Mouse (Mus musculus) intestine, embryonic 14.5 days (tissue): Measurements from ENCODE around the gene Frrs1. TPM values are rescaled to one million over a fixed set of nuclear protein-coding genes. Genes with fewer than 3 reads are reported as not detected.

Experiments used
- ATAC-seq: fragments of 200-750 bp; cut with Nextera tagmentation; replicated peaks from 2 replicates; pipeline ENCODE4 v1.8.0; 2017; ENCODE audit warnings: low read depth, moderate number of reproducible peaks, moderate TSS enrichment, moderate library complexity; ENCODE audit not compliant: low FRiP score, low TSS enrichment
- DNase-seq: peaks from one replicate; pipeline ENCODE4 v3.0.0-alpha.2; 2018; ENCODE audit warnings: low spot score
- H3K27ac ChIP-seq: fragments of 300-500 bp; sonication (generic); 2 replicates; pipeline ENCODE4 v1.5.1; 2014; ENCODE audit warnings: low read depth, mild to moderate bottlenecking, control low read depth
- H3K27me3 ChIP-seq: fragments of 300-500 bp; sonication (generic); replicated peaks from 2 replicates; pipeline ENCODE4 v1.6.1; 2014; ENCODE audit warnings: low read length, control low read depth; ENCODE audit not compliant: control insufficient read depth, insufficient read depth
- H3K36me3 ChIP-seq: fragments of 300-500 bp; sonication (generic); 2 replicates; pipeline ENCODE4 v1.6.1; 2014; ENCODE audit warnings: low read length, control low read depth; ENCODE audit not compliant: control insufficient read depth, insufficient read depth
- H3K4me1 ChIP-seq: fragments of 300-500 bp; sonication (generic); replicated peaks from 2 replicates; pipeline ENCODE4 v1.6.1; 2014; ENCODE audit warnings: low read length, control low read depth, mixed read lengths; ENCODE audit not compliant: control insufficient read depth, insufficient read depth
- H3K4me2 ChIP-seq: fragments of 300-500 bp; sonication (generic); 2 replicates; pipeline ENCODE4 v1.6.1; 2014; ENCODE audit warnings: low read length
- H3K4me3 ChIP-seq: fragments of 300-500 bp; sonication (generic); 2 replicates; pipeline ENCODE4 v1.5.1; 2014; ENCODE audit warnings: low read depth, low read length, control low read depth, mixed read lengths
- H3K9ac ChIP-seq: fragments of 300-500 bp; sonication (generic); 2 replicates; pipeline ENCODE4 v1.6.1; 2014; ENCODE audit warnings: mild to moderate bottlenecking, low read length
- H3K9me3 ChIP-seq: fragments of 300-500 bp; sonication (generic); 2 replicates; pipeline ENCODE4 v1.6.1; 2016; ENCODE audit warnings: low read length, control low read depth; ENCODE audit not compliant: control insufficient read depth
- WGBS: fragments of 180-500 bp; shearing (Covaris S2); extraction: QIAGEN DNeasy Blood & Tissue Kit; methylation state at CpG from one replicate; pipeline ENCODE4 v1.1.7; 2014; 5-methylcytosine and 5-hydroxymethylcytosine counted together
- polyA plus RNA-seq: library from polyadenylated mRNA; unstranded; fragments of >200 nt; fragmentation: Nextera tagmentation; extraction: Ambion mirVana; gene quantifications from 2 replicates; pipeline ENCODE4 v1.2.1, GENCODE M21; 2014

The Frrs1 gene
- polyA plus RNA-seq, 1 experiment from 2014 or later = 36.7 TPM

GRCm38 (mm10) chr3:116860333-116861222 is 1.3 kb downstream of the Frrs1 start:
- Histone ChIP-seq H3K36me3 (no peaks in the 10 kb centered on the region), H3K4me3 (peak overlapping the region; percentile 64; the same call in 1 of the 2 replicates), H3K4me2 (peak overlapping the region; percentile 85), H3K27me3 (no peaks in the 10 kb centered on the region), H3K9ac (no peak overlapping the region; the same call in 1 of the 2 replicates), H3K27ac (peak overlapping the region; percentile 71; the same call in 1 of the 2 replicates), H3K4me1 (peaks cover 5% of the 10 kb centered on the region; the same call in 1 of the 2 replicates), H3K9me3 (no peaks in the 10 kb centered on the region)
- DNase-seq (no peak), ATAC-seq (peak; percentile 53)
- WGBS = 65% methylated on average over 19 of the region's 19 CpGs

GRCm38 (mm10) chr3:116861223-116861539 is 1.9 kb downstream of the Frrs1 start:
- DNase-seq (peak; percentile 63), ATAC-seq (peak; percentile 17; the same call in 1 of the 2 replicates)
- H3K27ac ChIP-seq = peak overlapping the region; percentile 71
- peak overlapping the region; percentile 64 for H3K4me3 ChIP-seq
- WGBS = 12% methylated on average over 4 of the region's 4 CpGs
- H3K27me3 ChIP-seq = no peaks in the 10 kb centered on the region
- peak overlapping the region; percentile 58 for H3K9ac ChIP-seq
- peak overlapping the region; percentile 85 for H3K4me2 ChIP-seq
- peaks cover 5% of the 10 kb centered on the region; the same call in 1 of the 2 replicates for H3K4me1 ChIP-seq
- H3K36me3 ChIP-seq = no peaks in the 10 kb centered on the region
- H3K9me3 ChIP-seq = no peaks in the 10 kb centered on the region

GRCm38 (mm10) chr3:116861540-116862067 is 2.3 kb downstream of the Frrs1 start:
- Histone ChIP-seq H3K4me2 (peak overlapping the region; percentile 85), H3K4me3 (peak overlapping the region; percentile 64), H3K9ac (peak overlapping the region; percentile 58), H3K4me1 (peaks cover 5% of the 10 kb centered on the region; the same call in 1 of the 2 replicates), H3K27me3 (no peaks in the 10 kb centered on the region), H3K36me3 (no peaks in the 10 kb centered on the region), H3K9me3 (no peaks in the 10 kb centered on the region), H3K27ac (peak overlapping the region; percentile 71)
- ATAC-seq = peak; percentile 84
- 2% methylated on average over 25 of the region's 25 CpGs for WGBS
- DNase-seq = peak; percentile 86

GRCm38 (mm10) chr3:116862621-116863020 is 3.4 kb downstream of the Frrs1 start:
- no peaks in the 10 kb centered on the region for H3K9me3 ChIP-seq
- no peak overlapping the region for H3K9ac ChIP-seq
- ATAC-seq (no peak), DNase-seq (no peak)
- H3K27ac ChIP-seq = no peak overlapping the region
- peaks cover 5% of the 10 kb centered on the region; the same call in 1 of the 2 replicates for H3K4me1 ChIP-seq
- no peaks in the 10 kb centered on the region for H3K27me3 ChIP-seq
- 73% methylated on average over 1 of the region's 1 CpGs for WGBS
- H3K4me3 ChIP-seq = no peak overlapping the region
- H3K4me2 ChIP-seq = no peak overlapping the region
- no peaks in the 10 kb centered on the region for H3K36me3 ChIP-seq

GRCm38 (mm10) chr3:116864421-116864820 is 5.2 kb downstream of the Frrs1 start:
- H3K9me3 ChIP-seq = no peaks in the 10 kb centered on the region
- no peaks in the 10 kb centered on the region for H3K36me3 ChIP-seq
- no peak overlapping the region for H3K4me2 ChIP-seq
- no peak overlapping the region for H3K4me3 ChIP-seq
- WGBS = 70% methylated on average over 5 of the region's 5 CpGs
- no peak overlapping the region for H3K27ac ChIP-seq
- ATAC-seq (no peak), DNase-seq (no peak)
- H3K4me1 ChIP-seq = peaks cover 5% of the 10 kb centered on the region; the same call in 1 of the 2 replicates
- no peaks in the 10 kb centered on the region for H3K27me3 ChIP-seq
- no peak overlapping the region for H3K9ac ChIP-seq

- WGBS = 65% methylated on average over 1 of the region's 1 CpGs
- Histone ChIP-seq H3K9me3 (no peaks in the 10 kb centered on the region), H3K4me2 (no peak overlapping the region), H3K4me3 (no peak overlapping the region), H3K27ac (no peak overlapping the region), H3K27me3 (no peaks in the 10 kb centered on the region), H3K9ac (no peak overlapping the region), H3K36me3 (no peaks in the 10 kb centered on the region), H3K4me1 (peaks cover 5% of the 10 kb centered on the region; the same call in 1 of the 2 replicates)
- no peak for ATAC-seq
- DNase-seq = no peak
These were observed 6.0 kb downstream of the Frrs1 start for GRCm38 (mm10) chr3:116865199-116865636.

GRCm38 (mm10) chr3:116870372-116870771 is 11.1 kb downstream of the Frrs1 start:
- no peaks in the 10 kb centered on the region for H3K36me3 ChIP-seq
- H3K9me3 ChIP-seq = no peaks in the 10 kb centered on the region
- no peaks in the 10 kb centered on the region for H3K4me1 ChIP-seq
- no peak overlapping the region for H3K9ac ChIP-seq
- ATAC-seq = no peak
- H3K4me2 ChIP-seq = no peak overlapping the region
- WGBS = 69% methylated on average over 3 of the region's 3 CpGs
- no peak for DNase-seq
- no peak overlapping the region for H3K4me3 ChIP-seq
- H3K27me3 ChIP-seq = no peaks in the 10 kb centered on the region
- H3K27ac ChIP-seq = no peak overlapping the region

- WGBS = 91% methylated on average over 14 of the region's 14 CpGs
- H3K9ac ChIP-seq = no peak overlapping the region
- no peaks in the 10 kb centered on the region for H3K9me3 ChIP-seq
- H3K36me3 ChIP-seq = 0 out of 2 replicates have a peak, but pooled peaks cover 3% of the 10 kb centered on the region
- no peak overlapping the region for H3K4me3 ChIP-seq
- ATAC-seq (no peak), DNase-seq (no peak)
- no peaks in the 10 kb centered on the region for H3K27me3 ChIP-seq
- H3K4me1 ChIP-seq = no peaks in the 10 kb centered on the region
- H3K27ac ChIP-seq = no peak overlapping the region
- H3K4me2 ChIP-seq = no peak overlapping the region
These were observed 23.1 kb downstream of the Frrs1 start for GRCm38 (mm10) chr3:116882221-116882960.
